Mouse (Mus musculus) embryonic fibroblast, embryonic 13.5 days (primary cell): ENCODE results near the gene Mex3b.

Experiments
- CTCF ChIP-seq: IDR thresholded peaks from 2 replicates; pipeline ENCODE4 v1.5.1; 2011; ENCODE audit warnings: mild to moderate bottlenecking, control low read depth, low read length, moderate library complexity, borderline replicate concordance; ENCODE audit not compliant: insufficient read depth
- POLR2A ChIP-seq: IDR thresholded peaks from 2 replicates; pipeline ENCODE4 v1.6.1; 2011; ENCODE audit warnings: low read depth, mild to moderate bottlenecking, control low read depth, low read length, moderate library complexity

GRCm38 (mm10) chr7:82819541-82819940 is 47.6 kb upstream of the Mex3b start:
- TF ChIP-seq POLR2A (no peak), CTCF (no peak)
